Mouse (Mus musculus) liver, adult 2 months (tissue): Measurements from ENCODE around the gene Pus7. TPM values are rescaled to one million over a fixed set of nuclear protein-coding genes. Genes with fewer than 3 reads are reported as not detected.

ENCODE experiments used
- DNase-seq: peaks from one replicate; pipeline ENCODE4 v3.0.0-alpha.2; 2011; ENCODE audit warnings: low read depth, low spot score; ENCODE audit errors: extremely low read depth
- H3K27ac ChIP-seq: fragments of 200-500 bp; replicated peaks from 2 replicates; pipeline ENCODE4 v1.5.1; 2012; ENCODE audit warnings: low read depth, mild to moderate bottlenecking, control low read depth, inconsistent platforms, low read length; ENCODE audit not compliant: insufficient read depth
- H3K27me3 ChIP-seq: fragments of 200-500 bp; 2 replicates; pipeline ENCODE4 v1.6.1; 2012; ENCODE audit warnings: mild to moderate bottlenecking, moderate library complexity, low read length, inconsistent platforms; ENCODE audit not compliant: control insufficient read depth, insufficient read depth
- H3K36me3 ChIP-seq: fragments of 200-500 bp; 2 replicates; pipeline ENCODE4 v1.6.1; 2012; ENCODE audit warnings: low read length, inconsistent platforms; ENCODE audit not compliant: control insufficient read depth, insufficient read depth
- H3K4me1 ChIP-seq: fragments of 200-500 bp; 2 replicates; pipeline ENCODE4 v1.6.1; 2011; ENCODE audit warnings: low read length; ENCODE audit not compliant: control insufficient read depth, insufficient read depth
- H3K4me3 ChIP-seq: fragments of 200-500 bp; 2 replicates; pipeline ENCODE4 v1.5.1; 2011; ENCODE audit warnings: low read depth, mild to moderate bottlenecking, control low read depth, low read length, moderate library complexity; ENCODE audit not compliant: insufficient read depth
- H3K79me2 ChIP-seq: fragments of 200-500 bp; 2 replicates; pipeline ENCODE4 v1.6.1; 2012; ENCODE audit warnings: inconsistent platforms, mild to moderate bottlenecking, low read length, moderate library complexity; ENCODE audit not compliant: control insufficient read depth, insufficient read depth
- H3K9ac ChIP-seq: fragments of 200-500 bp; 2 replicates; pipeline ENCODE4 v1.6.1; 2012; ENCODE audit warnings: low read depth, mild to moderate bottlenecking, control low read depth, inconsistent platforms, low read length
- CTCF ChIP-seq: fragments of 200-500 bp; IDR thresholded peaks from 2 replicates; pipeline ENCODE4 v1.5.1; 2011; ENCODE audit warnings: low read depth, low read length, control low read depth
- POLR2A ChIP-seq: fragments of 200-500 bp; IDR thresholded peaks from 2 replicates; pipeline ENCODE4 v1.6.1; 2011; ENCODE audit warnings: low read length, control low read depth; ENCODE audit not compliant: insufficient read depth; ENCODE audit errors: extremely low read depth
- WGBS: fragments of 180-500 bp; shearing (Covaris S2); methylation state at CpG from one replicate; pipeline ENCODE4 v1.1.7; 2018; 5-methylcytosine and 5-hydroxymethylcytosine counted together
- polyA plus RNA-seq: library from polyadenylated mRNA; depleted of rRNA; stranded (reverse); fragments of >200 nt; gene quantifications from 2 replicates; pipeline ENCODE4 v1.2.3, GENCODE M21; 2012; rRNA removed
- total RNA-seq: library from RNA; depleted of rRNA; stranded (reverse); fragments of >200 nt; gene quantifications from 2 replicates; pipeline ENCODE4 v1.2.3, GENCODE M21; 2014; rRNA removed

The Pus7 gene
- total RNA-seq (6.0 and 7.0 TPM in 2 replicates), polyA plus RNA-seq (1.7 and 2.6 TPM in 2 replicates)

- Histone ChIP-seq H3K9ac (peak within 1 kb of the TSS; percentile 85), H3K4me3 (peak within 1 kb of the TSS; percentile 82), H3K27me3 (no peaks in the 10 kb centered on the region), H3K36me3 (no peaks in the 10 kb centered on the region), H3K27ac (no peak within 1 kb of the TSS), H3K79me2 (peaks cover 11% of the 10 kb centered on the region; the same call in 1 of the 2 replicates), H3K4me1 (peaks cover 1% of the 10 kb centered on the region; the same call in 1 of the 2 replicates)
- 1% methylated on average over 86 of the region's 86 CpGs for WGBS
- DNase-seq, result peak; percentile 64
- peak; percentile 58 for TF ChIP-seq POLR2A
- TF ChIP-seq CTCF, result no peak
These were observed at the start of gene Pus7 for GRCm38 (mm10) chr5:23782931-23783877. Gene Pus7, minus strand, starts transcription at chr5:23783711.

- Histone ChIP-seq H3K9ac (no peak overlapping the region), H3K27me3 (peaks cover 4% of the 10 kb centered on the region), H3K4me3 (no peak overlapping the region), H3K27ac (no peak overlapping the region), H3K4me1 (no peaks in the 10 kb centered on the region), H3K79me2 (no peaks in the 10 kb centered on the region), H3K36me3 (no peaks in the 10 kb centered on the region)
- no peak for TF ChIP-seq CTCF
- TF ChIP-seq POLR2A, result no peak
- WGBS, result 31% methylated on average over 58 of the region's 58 CpGs
- no peak for DNase-seq
These were observed 47.6 kb upstream of the Pus7 start for GRCm38 (mm10) chr5:23830897-23831752.

- peak; percentile 53 for DNase-seq
- Histone ChIP-seq H3K4me1 (no peaks in the 10 kb centered on the region), H3K4me3 (no peak overlapping the region), H3K36me3 (no peaks in the 10 kb centered on the region), H3K9ac (no peak overlapping the region), H3K27ac (no peak overlapping the region), H3K79me2 (no peaks in the 10 kb centered on the region), H3K27me3 (peaks cover 4% of the 10 kb centered on the region)
- WGBS, result 38% methylated on average over 11 of the region's 11 CpGs
- TF ChIP-seq POLR2A (no peak), CTCF (peak; percentile 84)
These were observed 43.0 kb upstream of the Pus7 start for GRCm38 (mm10) chr5:23826321-23827004.

GRCm38 (mm10) chr5:23824171-23824733 is 40.7 kb upstream of the Pus7 start:
- no peak overlapping the region for H3K4me3 ChIP-seq
- peaks cover 9% of the 10 kb centered on the region for H3K36me3 ChIP-seq
- no peaks in the 10 kb centered on the region for H3K27me3 ChIP-seq
- 75% methylated on average over 8 of the region's 8 CpGs for WGBS
- H3K79me2 ChIP-seq, result no peaks in the 10 kb centered on the region
- H3K9ac ChIP-seq, result no peak overlapping the region
- TF ChIP-seq POLR2A, result no peak
- no peak for TF ChIP-seq CTCF
- DNase-seq, result no peak
- no peak overlapping the region for H3K27ac ChIP-seq
- H3K4me1 ChIP-seq, result no peaks in the 10 kb centered on the region

GRCm38 (mm10) chr5:23822306-23822705 is 38.8 kb upstream of the Pus7 start:
- no peak overlapping the region for H3K9ac ChIP-seq
- peaks cover 14% of the 10 kb centered on the region for H3K36me3 ChIP-seq
- no peaks in the 10 kb centered on the region for H3K79me2 ChIP-seq
- no peak overlapping the region for H3K4me3 ChIP-seq
- no peaks in the 10 kb centered on the region for H3K4me1 ChIP-seq
- no peak for TF ChIP-seq CTCF
- TF ChIP-seq POLR2A, result no peak
- no peak overlapping the region for H3K27ac ChIP-seq
- no peaks in the 10 kb centered on the region for H3K27me3 ChIP-seq
- WGBS, result 77% methylated on average over 11 of the region's 11 CpGs
- no peak for DNase-seq
